Mouse (Mus musculus) forebrain, embryonic 11.5 days (tissue): ENCODE measurements around the gene Szt2. TPM values are rescaled to one million over a fixed set of nuclear protein-coding genes. Genes with fewer than 3 reads are reported as not detected.

ENCODE experiments used
- ATAC-seq: fragments of 200-750 bp; cut with Nextera tagmentation; replicated peaks from 2 replicates; pipeline ENCODE4 v1.8.0; 2017; ENCODE audit warnings: moderate TSS enrichment; ENCODE audit not compliant: low FRiP score
- DNase-seq: peaks from one replicate; pipeline ENCODE4 v3.0.0-alpha.2; 2017; ENCODE audit warnings: low spot score
- H3K27ac ChIP-seq: fragments of 300-500 bp; sonication (generic); 2 replicates; pipeline ENCODE4 v1.5.1; 2014; ENCODE audit warnings: low read depth, low read length
- H3K27me3 ChIP-seq: fragments of 300-500 bp; sonication (generic); 2 replicates; pipeline ENCODE4 v1.6.1; 2014; ENCODE audit warnings: mild to moderate bottlenecking, low read length, mixed read lengths; ENCODE audit not compliant: control insufficient read depth, insufficient read depth
- H3K36me3 ChIP-seq: fragments of 300-500 bp; sonication (generic); 2 replicates; pipeline ENCODE4 v1.6.1; 2014; ENCODE audit warnings: mild to moderate bottlenecking, low read length, moderate library complexity, mixed read lengths; ENCODE audit not compliant: control insufficient read depth, insufficient read depth
- H3K4me1 ChIP-seq: fragments of 300-500 bp; sonication (generic); replicated peaks from 2 replicates; pipeline ENCODE4 v1.6.1; 2014; ENCODE audit warnings: low read length, mixed read lengths; ENCODE audit not compliant: control insufficient read depth, insufficient read depth
- H3K4me2 ChIP-seq: fragments of 300-500 bp; sonication (generic); 2 replicates; pipeline ENCODE4 v1.6.1; 2014; ENCODE audit warnings: low read depth, mild to moderate bottlenecking, low read length, moderate library complexity, mixed read lengths; ENCODE audit not compliant: severe bottlenecking
- H3K4me3 ChIP-seq: fragments of 300-500 bp; sonication (generic); 2 replicates; pipeline ENCODE4 v1.5.1; 2014; ENCODE audit warnings: low read depth, low read length
- H3K9ac ChIP-seq: fragments of 300-500 bp; sonication (generic); 2 replicates; pipeline ENCODE4 v1.6.1; 2014; ENCODE audit warnings: low read length
- H3K9me3 ChIP-seq: fragments of 300-500 bp; sonication (generic); 2 replicates; pipeline ENCODE4 v1.6.1; 2016; ENCODE audit warnings: low read length, mixed read lengths; ENCODE audit not compliant: control insufficient read depth
- WGBS: fragments of 180-500 bp; shearing (Covaris S2); extraction: QIAGEN DNeasy Blood & Tissue Kit; methylation state at CpG from one replicate; pipeline ENCODE4 v1.1.7; 2014; 5-methylcytosine and 5-hydroxymethylcytosine counted together
- polyA plus RNA-seq: library from polyadenylated mRNA; unstranded; fragments of >200 nt; fragmentation: Nextera tagmentation; extraction: Ambion mirVana; gene quantifications from 2 replicates; pipeline ENCODE4 v1.2.1, GENCODE M21; 2014

Szt2 gene
- polyA plus RNA-seq, 1 experiment from 2014 or later, result 18.3 TPM

GRCm38 (mm10) chr4:118432332-118432731 lies 23.3 kb upstream of the Szt2 start:
- 79% methylated on average over 8 of the region's 8 CpGs for WGBS
- H3K36me3 ChIP-seq, result peaks cover 7% of the 10 kb centered on the region

GRCm38 (mm10) chr4:118429215-118429895 lies 20.3 kb upstream of the Szt2 start:
- no peak overlapping the region for H3K27ac ChIP-seq
- H3K27me3 ChIP-seq, result no peaks in the 10 kb centered on the region
- peaks cover 3% of the 10 kb centered on the region; the same call in 1 of the 2 replicates for H3K36me3 ChIP-seq
- H3K4me1 ChIP-seq, result peaks cover 7% of the 10 kb centered on the region; the same call in 1 of the 2 replicates
- 63% methylated on average over 7 of the region's 7 CpGs for WGBS
- no peak overlapping the region; the same call in 1 of the 2 replicates for H3K4me2 ChIP-seq
- DNase-seq (peak; percentile 53), ATAC-seq (no peak)
- no peak overlapping the region for H3K9ac ChIP-seq
- no peaks in the 10 kb centered on the region for H3K9me3 ChIP-seq
- H3K4me3 ChIP-seq, result no peak overlapping the region

More at GRCm38 (mm10) chr4:118432332-118432731, 23.3 kb upstream of the Szt2 start:
- DNase-seq (no peak), ATAC-seq (no peak)
- H3K4me2 ChIP-seq, result no peak overlapping the region
- H3K27ac ChIP-seq, result no peak overlapping the region
- H3K9ac ChIP-seq, result no peak overlapping the region
- H3K9me3 ChIP-seq, result no peaks in the 10 kb centered on the region
- peaks cover 15% of the 10 kb centered on the region for H3K4me1 ChIP-seq
- H3K27me3 ChIP-seq, result no peaks in the 10 kb centered on the region
- no peak overlapping the region for H3K4me3 ChIP-seq

DNA sequence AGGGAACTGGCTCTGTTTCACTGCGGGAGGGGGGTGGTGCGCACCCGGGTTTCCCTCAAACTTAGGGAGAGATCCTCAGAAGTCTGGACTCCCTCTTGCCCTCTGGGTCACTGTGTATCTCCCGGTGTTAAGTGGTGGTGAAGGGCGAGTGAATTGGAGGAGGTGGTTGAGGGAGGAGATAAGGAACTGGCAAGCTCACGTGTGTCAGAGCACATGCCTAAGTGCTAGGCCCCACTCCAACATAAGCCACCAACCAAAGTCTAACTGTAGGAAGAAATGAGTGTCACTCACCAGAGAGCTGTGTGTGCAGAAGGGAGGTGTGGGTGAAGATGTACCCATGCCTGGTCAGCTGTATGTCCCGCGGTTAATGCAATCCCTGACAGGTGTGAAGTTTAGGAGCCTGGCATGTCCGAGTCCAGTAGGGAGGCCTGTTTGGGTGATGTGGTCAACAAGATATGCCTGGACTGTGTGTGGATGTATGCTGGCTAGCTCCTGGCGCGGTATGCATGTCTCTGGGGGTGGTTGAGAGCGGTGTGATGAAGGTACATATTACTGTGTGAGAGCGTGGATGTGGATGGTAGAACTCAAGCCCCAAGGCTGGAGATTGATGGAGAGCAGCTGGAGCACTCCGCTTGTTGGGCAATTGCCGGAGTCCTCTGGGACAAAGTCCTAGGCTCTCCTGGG lies 19.6 kb upstream of the Szt2 start:
- H3K36me3 ChIP-seq, result peaks cover 3% of the 10 kb centered on the region; the same call in 1 of the 2 replicates
- H3K27me3 ChIP-seq, result no peaks in the 10 kb centered on the region
- peak overlapping the region; percentile 76 for H3K9ac ChIP-seq
- no peaks in the 10 kb centered on the region for H3K9me3 ChIP-seq
- no peak for DNase-seq
- H3K4me1 ChIP-seq, result peaks cover 7% of the 10 kb centered on the region; the same call in 1 of the 2 replicates
- peak overlapping the region; percentile 84 for H3K4me2 ChIP-seq
- ATAC-seq, result peak; percentile 10
- peak overlapping the region; percentile 53 for H3K4me3 ChIP-seq
- H3K27ac ChIP-seq, result peak overlapping the region; percentile 12; the same call in 1 of the 2 replicates
- WGBS, result 54% methylated on average over 15 of the region's 15 CpGs

DNA sequence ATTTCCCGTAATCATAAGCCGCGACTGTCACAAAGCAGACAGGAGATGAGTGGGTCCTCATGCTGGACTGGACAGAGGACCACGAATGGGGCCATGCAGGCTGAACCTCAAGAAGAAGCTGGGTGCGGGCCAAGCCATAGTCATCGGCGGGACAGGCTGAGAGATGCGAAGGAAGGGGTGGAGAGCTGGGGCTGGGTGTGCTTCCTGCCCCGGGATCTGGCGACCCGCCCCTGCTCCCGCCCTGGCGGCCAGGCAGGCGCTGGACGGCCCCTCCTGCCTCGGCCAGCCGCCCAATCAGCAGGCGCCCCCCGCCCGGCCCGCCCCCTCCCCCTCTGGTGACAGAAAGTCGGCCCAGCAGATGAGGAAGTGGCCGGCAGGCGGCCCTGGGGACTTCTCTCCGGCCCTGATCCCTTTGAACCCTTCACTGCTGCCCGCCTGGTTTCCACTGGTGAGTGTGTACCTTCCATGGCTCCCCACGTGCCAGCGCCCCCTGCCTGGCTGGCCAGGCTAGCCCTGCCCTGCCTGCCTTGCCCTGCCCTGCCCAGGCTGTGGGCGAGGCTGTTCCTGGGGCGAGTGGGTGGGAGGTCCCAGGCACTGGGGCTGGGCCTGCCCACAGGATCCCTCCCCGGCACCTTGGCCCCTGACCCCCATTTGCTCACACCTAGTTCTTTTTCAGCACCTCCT lies 18.8 kb upstream of the Szt2 start, which contains the start of gene Elovl1:
Gene Elovl1, plus strand, starts transcription at position 326 of the 684 bp plus-strand sequence.
- DNase-seq (peak; percentile 95), ATAC-seq (peak; percentile 95)
- Histone ChIP-seq H3K36me3 (peaks cover 3% of the 10 kb centered on the region; the same call in 1 of the 2 replicates), H3K9me3 (no peaks in the 10 kb centered on the region), H3K9ac (peak within 1 kb of the TSS; percentile 76), H3K4me3 (peak within 1 kb of the TSS; percentile 53), H3K4me1 (peaks cover 7% of the 10 kb centered on the region; the same call in 1 of the 2 replicates), H3K27me3 (no peaks in the 10 kb centered on the region), H3K4me2 (peak within 1 kb of the TSS; percentile 84), H3K27ac (peak within 1 kb of the TSS; percentile 12; the same call in 1 of the 2 replicates)
- 1% methylated on average over 30 of the region's 31 CpGs for WGBS

- peaks cover 1% of the 10 kb centered on the region; the same call in 1 of the 2 replicates for H3K36me3 ChIP-seq
- no peak for DNase-seq
- no peaks in the 10 kb centered on the region for H3K27me3 ChIP-seq
- ATAC-seq, result no peak; the same call in 1 of the 2 replicates
- H3K4me1 ChIP-seq, result peaks cover 7% of the 10 kb centered on the region; the same call in 1 of the 2 replicates
- no peaks in the 10 kb centered on the region for H3K9me3 ChIP-seq
- H3K9ac ChIP-seq, result peak overlapping the region; percentile 76
- peak overlapping the region; percentile 84 for H3K4me2 ChIP-seq
- H3K27ac ChIP-seq, result no peak overlapping the region
- WGBS, result 3% methylated on average over 5 of the region's 5 CpGs
- H3K4me3 ChIP-seq, result peak overlapping the region; percentile 53
Observed at GRCm38 (mm10) chr4:118427415-118427767, 18.3 kb upstream of the Szt2 start.

DNA sequence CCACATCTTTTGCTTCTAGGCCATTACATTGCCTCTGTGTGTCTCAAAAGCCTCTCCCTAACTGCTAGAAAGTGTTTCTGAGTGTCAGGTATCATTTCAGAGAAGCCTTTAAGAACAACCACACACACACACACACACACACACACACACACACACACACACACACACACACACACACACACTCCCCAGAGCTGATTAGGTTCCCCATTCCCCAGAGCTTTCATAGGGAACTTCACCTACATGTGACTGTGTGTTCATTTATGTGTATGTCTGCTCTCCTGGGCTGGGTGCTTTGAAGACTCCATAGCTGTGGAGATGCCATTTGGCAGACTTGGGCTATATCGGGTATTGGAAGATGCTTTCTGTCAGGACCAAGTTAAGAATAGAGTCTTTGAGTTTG lies 16.3 kb upstream of the Szt2 start:
- no peak overlapping the region for H3K4me3 ChIP-seq
- WGBS, result 92% methylated on average over 1 of the region's 1 CpGs
- no peak overlapping the region for H3K27ac ChIP-seq
- H3K36me3 ChIP-seq, result no peaks in the 10 kb centered on the region
- no peaks in the 10 kb centered on the region for H3K9me3 ChIP-seq
- H3K27me3 ChIP-seq, result no peaks in the 10 kb centered on the region
- H3K4me2 ChIP-seq, result no peak overlapping the region
- DNase-seq (no peak), ATAC-seq (no peak)
- H3K9ac ChIP-seq, result no peak overlapping the region
- peaks cover 7% of the 10 kb centered on the region; the same call in 1 of the 2 replicates for H3K4me1 ChIP-seq

GRCm38 (mm10) chr4:118424541-118425160 lies 15.6 kb upstream of the Szt2 start:
- no peaks in the 10 kb centered on the region for H3K36me3 ChIP-seq
- no peak overlapping the region for H3K4me2 ChIP-seq
- WGBS, result 88% methylated on average over 4 of the region's 4 CpGs
- DNase-seq, result no peak
- no peak overlapping the region for H3K4me3 ChIP-seq
- no peak overlapping the region for H3K27ac ChIP-seq
- ATAC-seq, result no peak
- H3K9ac ChIP-seq, result no peak overlapping the region
- H3K9me3 ChIP-seq, result no peaks in the 10 kb centered on the region
- H3K27me3 ChIP-seq, result no peaks in the 10 kb centered on the region
- H3K4me1 ChIP-seq, result peaks cover 7% of the 10 kb centered on the region; the same call in 1 of the 2 replicates

DNA sequence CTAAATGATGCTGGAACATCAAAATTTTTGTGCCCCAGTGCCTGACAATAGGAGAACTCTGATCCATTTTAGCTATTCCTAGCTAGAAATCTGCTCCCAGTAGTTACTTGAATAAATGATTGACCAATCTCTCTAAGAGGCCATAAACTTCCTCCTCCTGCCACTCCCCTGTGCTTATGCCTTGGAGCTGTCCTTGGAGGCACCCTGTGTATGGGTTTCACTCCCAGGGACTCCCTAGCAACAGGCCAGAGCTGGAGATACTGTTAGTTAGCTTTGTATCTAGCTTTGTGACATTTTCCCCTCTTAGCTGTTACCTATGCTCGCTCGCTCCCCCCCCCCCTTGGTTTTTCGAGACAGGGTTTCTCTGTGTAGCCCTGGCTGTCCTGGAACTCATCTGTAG lies 12.3 kb upstream of the Szt2 start:
- H3K9ac ChIP-seq, result no peak overlapping the region
- 100% methylated on average over 3 of the region's 3 CpGs for WGBS
- no peaks in the 10 kb centered on the region for H3K9me3 ChIP-seq
- no peaks in the 10 kb centered on the region; the same call in none of the 2 replicates for H3K36me3 ChIP-seq
- H3K4me1 ChIP-seq, result no peaks in the 10 kb centered on the region
- no peak overlapping the region for H3K4me2 ChIP-seq
- no peak overlapping the region for H3K4me3 ChIP-seq
- no peak for DNase-seq
- no peak for ATAC-seq
- no peak overlapping the region for H3K27ac ChIP-seq
- no peaks in the 10 kb centered on the region for H3K27me3 ChIP-seq
